Mouse (Mus musculus) frontal cortex, adult 2 months (tissue): ENCODE data around the gene Angel1. TPM values are rescaled to one million over a fixed set of nuclear protein-coding genes. Genes with fewer than 3 reads are reported as not detected.

Experiments used
- DNase-seq, 2 experiments: peaks; one replicate each; pipeline ENCODE4 v3.0.0; 2022; ENCODE audit warnings: low spot score in 1 of 2; ENCODE audit errors: extremely low spot score in 1 of 2
- polyA plus RNA-seq: library from polyadenylated mRNA; depleted of rRNA; stranded (reverse); fragments of >200 nt; gene quantifications from 2 replicates; pipeline ENCODE4 v1.2.3, GENCODE M21; 2012; rRNA removed

The Angel1 gene
- polyA plus RNA-seq, 1 experiment, result 14.1 TPM

GRCm38 (mm10) chr12:86680591-86681193 lies 45.6 kb downstream of the Angel1 start:
- no peak for DNase-seq

- DNase-seq, result no peak
These were observed 46.2 kb downstream of the Angel1 start for GRCm38 (mm10) chr12:86679991-86680491.

- no peak for DNase-seq
These were observed 46.7 kb downstream of the Angel1 start for GRCm38 (mm10) chr12:86679546-86679930.

GRCm38 (mm10) chr12:86678591-86679545 lies 47.4 kb downstream of the Angel1 start, which contains the start of gene Vash1:
Vash1 (plus strand) TSS chr12:86678700.
- DNase-seq, result peak in 1 of 2 experiments; percentile 79

- DNase-seq, result no peak
These were observed 53.8 kb downstream of the Angel1 start for GRCm38 (mm10) chr12:86672507-86672906.

- no peak for DNase-seq
These were observed 54.2 kb downstream of the Angel1 start for GRCm38 (mm10) chr12:86672105-86672504.

GRCm38 (mm10) chr12:86668404-86668803 lies 57.9 kb downstream of the Angel1 start:
- DNase-seq, result no peak

- no peak for DNase-seq
These were observed 60.6 kb downstream of the Angel1 start for GRCm38 (mm10) chr12:86665656-86666055.

GRCm38 (mm10) chr12:86660466-86660865 lies 65.8 kb downstream of the Angel1 start:
- DNase-seq, result no peak

GRCm38 (mm10) chr12:86659447-86659968 lies 66.8 kb downstream of the Angel1 start:
- DNase-seq, result peak; percentile 66 to 82

GRCm38 (mm10) chr12:86652570-86653041 lies 73.7 kb downstream of the Angel1 start:
- peak; percentile 62 to 81 for DNase-seq

- no peak for DNase-seq
These were observed 74.9 kb downstream of the Angel1 start for GRCm38 (mm10) chr12:86651301-86651860.

Other genes with a start within 250 kb of the Angel1 start
- gene Vash1, start 47.8 kb downstream of the Angel1 start, polyA plus RNA-seq, result 21.3 and 22.4 TPM in 2 replicates
- not detected in 2 replicates for gene Lrrc74a, start 7.9 kb upstream of the Angel1 start, polyA plus RNA-seq
- gene Irf2bpl, start 158.3 kb upstream of the Angel1 start, polyA plus RNA-seq, result 48.5 and 50.2 TPM in 2 replicates
- gene Cipc, start 220.6 kb upstream of the Angel1 start, polyA plus RNA-seq, result 76.1 and 78.2 TPM in 2 replicates